Mouse (Mus musculus) stomach, postnatal 0 days (tissue): ENCODE measurements around the gene Ctnna3.

Experiments
- CTCF ChIP-seq: IDR thresholded peaks from 2 replicates; pipeline ENCODE4 v1.5.1; 2016; ENCODE audit warnings: antibody characterized with exemption, low read depth, mild to moderate bottlenecking, moderate library complexity
- EP300 ChIP-seq: optimal IDR thresholded peaks from 2 replicates; pipeline ENCODE3; 2016; ENCODE audit warnings: antibody characterized with exemption

- no peak for TF ChIP-seq EP300
- no peak for TF ChIP-seq CTCF
Observed at GRCm38 (mm10) chr10:64483281-64483680, 1053.4 kb downstream of the Ctnna3 start.
